Mouse (Mus musculus): Measurements from ENCODE around the gene Naga. TPM values are rescaled to one million over a fixed set of nuclear protein-coding genes. Genes with fewer than 3 reads are reported as not detected.

The Naga gene
- polyA plus RNA-seq, 1 experiment from 2014 or later, result 65.8 TPM

- 96% methylated on average over 2 of the region's 2 CpGs for WGBS
- Histone ChIP-seq H3K27ac (replicated peaks; ENCODE audit: low read depth, low read length) (no peak overlapping the region), H3K36me3 (ENCODE audit: control insufficient read depth, insufficient read depth, low read length) (peaks cover 41% of the 10 kb centered on the region), H3K4me1 (ENCODE audit: control insufficient read depth, insufficient read depth, low read length) (peaks cover 18% of the 10 kb centered on the region), H3K4me2 (ENCODE audit: low read depth, low read length) (no peak overlapping the region), H3K9me3 (ENCODE audit: control insufficient read depth, low read length) (no peaks in the 10 kb centered on the region), H3K27me3 (replicated peaks; ENCODE audit: control insufficient read depth, insufficient read depth, low read length) (no peaks in the 10 kb centered on the region), H3K4me3 (ENCODE audit: low read depth, low read length) (no peak overlapping the region), H3K9ac (ENCODE audit: low read depth, low read length) (no peak overlapping the region)
- no peak for DNase-seq (ENCODE audit: low spot score)
- no peak for ATAC-seq (ENCODE audit: low read depth)
Observed at GRCm38 (mm10) chr15:82348999-82349341, 10.2 kb upstream of the Naga start.

GRCm38 (mm10) chr15:82348258-82348998 is 9.7 kb upstream of the Naga start:
- H3K9ac ChIP-seq (ENCODE audit: low read depth, low read length), result no peak overlapping the region
- peaks cover 45% of the 10 kb centered on the region for H3K36me3 ChIP-seq (ENCODE audit: control insufficient read depth, insufficient read depth, low read length)
- peaks cover 18% of the 10 kb centered on the region for H3K4me1 ChIP-seq (ENCODE audit: control insufficient read depth, insufficient read depth, low read length)
- H3K4me3 ChIP-seq (ENCODE audit: low read depth, low read length), result no peak overlapping the region
- no peak overlapping the region for H3K4me2 ChIP-seq (ENCODE audit: low read depth, low read length)
- WGBS, result 91% methylated on average over 8 of the region's 8 CpGs
- H3K9me3 ChIP-seq (ENCODE audit: control insufficient read depth, low read length), result no peaks in the 10 kb centered on the region
- H3K27me3 ChIP-seq (replicated peaks; ENCODE audit: control insufficient read depth, insufficient read depth, low read length), result no peaks in the 10 kb centered on the region
- ATAC-seq (ENCODE audit: low read depth), result no peak
- no peak for DNase-seq (ENCODE audit: low spot score)
- H3K27ac ChIP-seq (replicated peaks; ENCODE audit: low read depth, low read length), result no peak overlapping the region; the same call in 1 of the 2 replicates

GRCm38 (mm10) chr15:82347852-82348251 is 9.1 kb upstream of the Naga start:
- Histone ChIP-seq H3K36me3 (ENCODE audit: control insufficient read depth, insufficient read depth, low read length) (peaks cover 49% of the 10 kb centered on the region), H3K4me3 (ENCODE audit: low read depth, low read length) (no peak overlapping the region), H3K9me3 (ENCODE audit: control insufficient read depth, low read length) (no peaks in the 10 kb centered on the region), H3K9ac (ENCODE audit: low read depth, low read length) (no peak overlapping the region; the same call in 1 of the 2 replicates), H3K4me2 (ENCODE audit: low read depth, low read length) (peak overlapping the region; percentile 96; the same call in 1 of the 2 replicates), H3K27me3 (replicated peaks; ENCODE audit: control insufficient read depth, insufficient read depth, low read length) (no peaks in the 10 kb centered on the region), H3K4me1 (ENCODE audit: control insufficient read depth, insufficient read depth, low read length) (peaks cover 13% of the 10 kb centered on the region), H3K27ac (replicated peaks; ENCODE audit: low read depth, low read length) (no peak overlapping the region)
- DNase-seq (ENCODE audit: low spot score), result no peak
- no peak for ATAC-seq (ENCODE audit: low read depth)
- WGBS, result 94% methylated on average over 12 of the region's 12 CpGs

GRCm38 (mm10) chr15:82347303-82347676 is 8.6 kb upstream of the Naga start:
- Histone ChIP-seq H3K4me1 (ENCODE audit: control insufficient read depth, insufficient read depth, low read length) (peaks cover 10% of the 10 kb centered on the region; the same call in 1 of the 2 replicates), H3K4me2 (ENCODE audit: low read depth, low read length) (peak overlapping the region; percentile 96), H3K27ac (replicated peaks; ENCODE audit: low read depth, low read length) (0 out of 2 replicates have a peak overlapping the region, but pooled peaks have one; percentile 75), H3K9ac (ENCODE audit: low read depth, low read length) (peak overlapping the region; percentile 79; the same call in 1 of the 2 replicates), H3K36me3 (ENCODE audit: control insufficient read depth, insufficient read depth, low read length) (peaks cover 49% of the 10 kb centered on the region), H3K4me3 (ENCODE audit: low read depth, low read length) (peak overlapping the region; percentile 71), H3K27me3 (replicated peaks; ENCODE audit: control insufficient read depth, insufficient read depth, low read length) (no peaks in the 10 kb centered on the region), H3K9me3 (ENCODE audit: control insufficient read depth, low read length) (no peaks in the 10 kb centered on the region)
- 81% methylated on average over 4 of the region's 4 CpGs for WGBS
- no peak for ATAC-seq (ENCODE audit: low read depth)
- DNase-seq (ENCODE audit: low spot score), result no peak

GRCm38 (mm10) chr15:82346580-82347302 is 8.0 kb upstream of the Naga start:
- peak overlapping the region; percentile 75 for H3K27ac ChIP-seq (replicated peaks; ENCODE audit: low read depth, low read length)
- no peak for DNase-seq (ENCODE audit: low spot score)

GRCm38 (mm10) chr15:82345820-82346470 is 7.2 kb upstream of the Naga start:
- H3K27me3 ChIP-seq (replicated peaks; ENCODE audit: control insufficient read depth, insufficient read depth, low read length), result no peaks in the 10 kb centered on the region
- H3K27ac ChIP-seq (replicated peaks; ENCODE audit: low read depth, low read length), result peak overlapping the region; percentile 88
- H3K4me2 ChIP-seq (ENCODE audit: low read depth, low read length), result peak overlapping the region; percentile 96
- peaks cover 46% of the 10 kb centered on the region for H3K36me3 ChIP-seq (ENCODE audit: control insufficient read depth, insufficient read depth, low read length)
- ATAC-seq (ENCODE audit: low read depth) (peak; percentile 97), DNase-seq (ENCODE audit: low spot score) (peak; percentile 99)
- H3K4me1 ChIP-seq (ENCODE audit: control insufficient read depth, insufficient read depth, low read length), result peaks cover 18% of the 10 kb centered on the region
- WGBS, result under 1% methylated on average over 42 of the region's 51 CpGs
- H3K4me3 ChIP-seq (ENCODE audit: low read depth, low read length), result peak overlapping the region; percentile 71
- no peaks in the 10 kb centered on the region for H3K9me3 ChIP-seq (ENCODE audit: control insufficient read depth, low read length)
- peak overlapping the region; percentile 79 for H3K9ac ChIP-seq (ENCODE audit: low read depth, low read length)

More at GRCm38 (mm10) chr15:82346580-82347302, 8.0 kb upstream of the Naga start:
- peaks cover 49% of the 10 kb centered on the region for H3K36me3 ChIP-seq (ENCODE audit: control insufficient read depth, insufficient read depth, low read length)
- no peak for ATAC-seq (ENCODE audit: low read depth)
- H3K4me3 ChIP-seq (ENCODE audit: low read depth, low read length), result peak overlapping the region; percentile 71
- WGBS, result 54% methylated on average over 14 of the region's 14 CpGs
- peaks cover 16% of the 10 kb centered on the region for H3K4me1 ChIP-seq (ENCODE audit: control insufficient read depth, insufficient read depth, low read length)
- H3K9me3 ChIP-seq (ENCODE audit: control insufficient read depth, low read length), result no peaks in the 10 kb centered on the region
- H3K27me3 ChIP-seq (replicated peaks; ENCODE audit: control insufficient read depth, insufficient read depth, low read length), result no peaks in the 10 kb centered on the region
- H3K4me2 ChIP-seq (ENCODE audit: low read depth, low read length), result peak overlapping the region; percentile 96
- peak overlapping the region; percentile 79 for H3K9ac ChIP-seq (ENCODE audit: low read depth, low read length)

- Histone ChIP-seq H3K4me1 (ENCODE audit: control insufficient read depth, insufficient read depth, low read length) (peaks cover 18% of the 10 kb centered on the region), H3K9me3 (ENCODE audit: control insufficient read depth, low read length) (no peaks in the 10 kb centered on the region), H3K27me3 (replicated peaks; ENCODE audit: control insufficient read depth, insufficient read depth, low read length) (no peaks in the 10 kb centered on the region), H3K4me3 (ENCODE audit: low read depth, low read length) (no peak overlapping the region), H3K4me2 (ENCODE audit: low read depth, low read length) (no peak overlapping the region), H3K9ac (ENCODE audit: low read depth, low read length) (no peak overlapping the region), H3K36me3 (ENCODE audit: control insufficient read depth, insufficient read depth, low read length) (peaks cover 36% of the 10 kb centered on the region), H3K27ac (replicated peaks; ENCODE audit: low read depth, low read length) (no peak overlapping the region)
- DNase-seq (ENCODE audit: low spot score), result no peak
- 88% methylated on average over 6 of the region's 6 CpGs for WGBS
- no peak for ATAC-seq (ENCODE audit: low read depth)
Observed at GRCm38 (mm10) chr15:82344971-82345370, 6.2 kb upstream of the Naga start.

- WGBS, result 93% methylated on average over 27 of the region's 27 CpGs
- Histone ChIP-seq H3K9me3 (ENCODE audit: control insufficient read depth, low read length) (no peaks in the 10 kb centered on the region), H3K27me3 (replicated peaks; ENCODE audit: control insufficient read depth, insufficient read depth, low read length) (no peaks in the 10 kb centered on the region), H3K36me3 (ENCODE audit: control insufficient read depth, insufficient read depth, low read length) (peaks cover 23% of the 10 kb centered on the region), H3K4me2 (ENCODE audit: low read depth, low read length) (no peak overlapping the region), H3K9ac (ENCODE audit: low read depth, low read length) (no peak overlapping the region), H3K4me3 (ENCODE audit: low read depth, low read length) (no peak overlapping the region), H3K27ac (replicated peaks; ENCODE audit: low read depth, low read length) (no peak overlapping the region), H3K4me1 (ENCODE audit: control insufficient read depth, insufficient read depth, low read length) (peaks cover 24% of the 10 kb centered on the region)
- ATAC-seq (ENCODE audit: low read depth) (no peak), DNase-seq (ENCODE audit: low spot score) (no peak)
Observed at GRCm38 (mm10) chr15:82343368-82344287, 4.9 kb upstream of the Naga start.
